15 mouse cellular contexts compared by ENCODE assay signal in the genomic region with DNA sequence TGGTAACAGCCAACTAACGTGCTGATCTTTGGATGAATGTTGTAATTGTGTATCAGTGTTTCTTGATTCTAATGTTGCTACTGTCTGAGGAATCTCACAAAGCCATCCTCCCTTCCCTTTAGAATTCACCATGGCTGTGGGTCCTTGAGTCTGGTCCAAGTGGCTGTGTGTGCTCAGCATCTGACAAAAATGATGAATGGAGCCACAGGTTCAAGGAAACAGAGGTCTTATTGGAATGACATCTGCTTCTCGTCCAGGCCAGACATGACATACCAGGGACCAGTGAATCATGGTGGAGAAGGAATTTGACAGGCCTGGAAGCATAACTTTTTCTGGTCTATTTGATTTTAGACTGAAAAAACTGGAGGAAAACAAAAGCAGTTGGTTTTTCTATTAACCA. TPM values are rescaled to one million over a fixed set of nuclear protein-coding genes. Genes with fewer than 3 reads are reported as not detected.
"Had no signal": no experiment of that assay in that cellular context is flagged by ENCODE, and none has a peak within 500 bp of the region (broad histone marks: within the 10 kb centered on the region; RNA-seq: fewer than 3 reads in every experiment).

No protein-coding gene starts in this region.

- DNase-seq: kidney, adult 18-20 months; kidney, adult 9 months; kidney, postnatal 14 days; kidney, postnatal 4 days; left cerebral cortex, postnatal 4 days; liver, postnatal 0 days; lung, embryonic 14.5 days; midbrain, embryonic 14.5 days; right cerebral cortex, adult 18-20 months; right cerebral cortex, postnatal 14 days; right cerebral cortex, postnatal 4 days; thymus, postnatal 25 days had no signal

RNA-seq across cellular contexts. Expression of a gene that starts 22.3 kb away (rescaled TPM):
- polyA plus RNA-seq: liver, embryonic 11.5 days; liver, embryonic 14.5 days; liver, postnatal 0 days; lung, embryonic 14.5 days; lung, postnatal 0 days had no signal
